Mouse (Mus musculus) lung, embryonic 14.5 days (tissue): ENCODE measurements around the gene Wdfy4. TPM values are rescaled to one million over a fixed set of nuclear protein-coding genes. Genes with fewer than 3 reads are reported as not detected.

Source experiments
- ATAC-seq: fragments of 200-750 bp; cut with Nextera tagmentation; 2 replicates; pipeline ENCODE4 v1.8.0; 2017; ENCODE audit warnings: mild to moderate bottlenecking, moderate TSS enrichment, moderate library complexity; ENCODE audit not compliant: insufficient read depth
- DNase-seq: peaks from one replicate; pipeline ENCODE4 v3.0.0-alpha.2; 2015
- H3K27ac ChIP-seq: fragments of 300-500 bp; sonication (generic); 2 replicates; pipeline ENCODE4 v1.5.1; 2014; ENCODE audit warnings: low read depth, mild to moderate bottlenecking, moderate library complexity
- H3K27me3 ChIP-seq: fragments of 300-500 bp; sonication (generic); 2 replicates; pipeline ENCODE4 v1.6.1; 2014; ENCODE audit warnings: low read length, control low read depth; ENCODE audit not compliant: insufficient read depth
- H3K36me3 ChIP-seq: fragments of 300-500 bp; sonication (generic); 2 replicates; pipeline ENCODE4 v1.6.1; 2014; ENCODE audit warnings: control low read depth; ENCODE audit not compliant: insufficient read depth
- H3K4me1 ChIP-seq: fragments of 300-500 bp; sonication (generic); 2 replicates; pipeline ENCODE4 v1.6.1; 2014; ENCODE audit warnings: antibody characterized with exemption, control low read depth; ENCODE audit not compliant: insufficient read depth
- H3K4me2 ChIP-seq: fragments of 300-500 bp; sonication (generic); 2 replicates; pipeline ENCODE4 v1.6.1; 2014; ENCODE audit warnings: mild to moderate bottlenecking
- H3K4me3 ChIP-seq: fragments of 300-500 bp; sonication (generic); 2 replicates; pipeline ENCODE4 v1.5.1; 2014; ENCODE audit warnings: low read depth, low read length
- H3K9ac ChIP-seq: fragments of 300-500 bp; sonication (generic); 2 replicates; pipeline ENCODE4 v1.6.1; 2014
- H3K9me3 ChIP-seq: fragments of 300-500 bp; sonication (generic); 2 replicates; pipeline ENCODE4 v1.6.1; 2016; ENCODE audit warnings: low read depth, low read length, control low read depth
- CTCF ChIP-seq: IDR thresholded peaks from 2 replicates; pipeline ENCODE4 v1.5.1; 2016; ENCODE audit warnings: antibody characterized with exemption, low read depth
- WGBS: fragments of 180-500 bp; shearing (Covaris S2); extraction: QIAGEN DNeasy Blood & Tissue Kit; methylation state at CpG from one replicate; pipeline ENCODE4 v1.1.7; 2014; 5-methylcytosine and 5-hydroxymethylcytosine counted together
- polyA plus RNA-seq: library from polyadenylated mRNA; unstranded; fragments of >200 nt; fragmentation: Nextera tagmentation; extraction: Ambion mirVana; gene quantifications from 2 replicates; pipeline ENCODE4 v1.2.1, GENCODE M21; 2014

Wdfy4 gene
- polyA plus RNA-seq, 1 experiment from 2014 or later = 0.57 TPM

- Histone ChIP-seq H3K9ac (no peak within 1 kb of the TSS), H3K27me3 (no peaks in the 10 kb centered on the region), H3K36me3 (no peaks in the 10 kb centered on the region), H3K27ac (no peak within 1 kb of the TSS), H3K4me3 (no peak within 1 kb of the TSS), H3K9me3 (no peaks in the 10 kb centered on the region), H3K4me2 (no peak within 1 kb of the TSS), H3K4me1 (peaks cover 3% of the 10 kb centered on the region; the same call in 1 of the 2 replicates)
- 90% methylated on average over 2 of the region's 2 CpGs for WGBS
- ATAC-seq (no peak), DNase-seq (no peak)
- TF ChIP-seq CTCF = no peak
These were observed 194.2 kb downstream of the Wdfy4 start, which contains the start of gene Lrrc18 for GRCm38 (mm10) chr14:32991082-32991481. Lrrc18 (plus strand) TSS chr14:32991382.

GRCm38 (mm10) chr14:32986659-32987058 is 198.6 kb downstream of the Wdfy4 start:
- 62% methylated on average over 4 of the region's 4 CpGs for WGBS
- Histone ChIP-seq H3K36me3 (no peaks in the 10 kb centered on the region), H3K9me3 (no peaks in the 10 kb centered on the region), H3K27me3 (no peaks in the 10 kb centered on the region), H3K4me3 (no peak overlapping the region), H3K4me2 (no peak overlapping the region), H3K9ac (no peak overlapping the region), H3K4me1 (no peaks in the 10 kb centered on the region), H3K27ac (no peak overlapping the region)
- DNase-seq (no peak), ATAC-seq (no peak)
- TF ChIP-seq CTCF = no peak

GRCm38 (mm10) chr14:32984176-32984738 is 201.1 kb downstream of the Wdfy4 start:
- Histone ChIP-seq H3K9me3 (no peaks in the 10 kb centered on the region), H3K4me2 (no peak overlapping the region), H3K4me3 (no peak overlapping the region), H3K36me3 (no peaks in the 10 kb centered on the region), H3K27me3 (no peaks in the 10 kb centered on the region), H3K9ac (no peak overlapping the region), H3K27ac (no peak overlapping the region; the same call in 1 of the 2 replicates), H3K4me1 (no peaks in the 10 kb centered on the region)
- 36% methylated on average over 6 of the region's 6 CpGs for WGBS
- no peak for TF ChIP-seq CTCF
- no peak for DNase-seq
- no peak for ATAC-seq

GRCm38 (mm10) chr14:32970700-32971099 is 214.6 kb downstream of the Wdfy4 start:
- ATAC-seq (no peak), DNase-seq (no peak)
- Histone ChIP-seq H3K4me1 (no peaks in the 10 kb centered on the region), H3K36me3 (no peaks in the 10 kb centered on the region), H3K9me3 (no peaks in the 10 kb centered on the region), H3K27ac (no peak overlapping the region), H3K9ac (no peak overlapping the region), H3K4me2 (no peak overlapping the region), H3K4me3 (no peak overlapping the region), H3K27me3 (no peaks in the 10 kb centered on the region)
- no peak for TF ChIP-seq CTCF
- 68% methylated on average over 9 of the region's 9 CpGs for WGBS

GRCm38 (mm10) chr14:32964742-32965141 is 220.6 kb downstream of the Wdfy4 start:
- WGBS = 62% methylated on average over 10 of the region's 10 CpGs
- Histone ChIP-seq H3K9ac (no peak overlapping the region), H3K9me3 (no peaks in the 10 kb centered on the region), H3K4me2 (no peak overlapping the region), H3K4me3 (no peak overlapping the region), H3K27me3 (no peaks in the 10 kb centered on the region), H3K27ac (no peak overlapping the region), H3K4me1 (peaks cover 7% of the 10 kb centered on the region), H3K36me3 (no peaks in the 10 kb centered on the region)
- ATAC-seq = no peak
- no peak for TF ChIP-seq CTCF
- no peak for DNase-seq

GRCm38 (mm10) chr14:32960481-32960880 is 224.8 kb downstream of the Wdfy4 start:
- Histone ChIP-seq H3K27ac (no peak overlapping the region), H3K4me1 (peaks cover 15% of the 10 kb centered on the region), H3K27me3 (no peaks in the 10 kb centered on the region), H3K9me3 (no peaks in the 10 kb centered on the region), H3K36me3 (no peaks in the 10 kb centered on the region), H3K9ac (no peak overlapping the region), H3K4me2 (no peak overlapping the region), H3K4me3 (no peak overlapping the region)
- WGBS = 39% methylated on average over 5 of the region's 5 CpGs
- ATAC-seq = no peak
- peak; percentile 87 for DNase-seq
- peak; percentile 90 for TF ChIP-seq CTCF

DNA sequence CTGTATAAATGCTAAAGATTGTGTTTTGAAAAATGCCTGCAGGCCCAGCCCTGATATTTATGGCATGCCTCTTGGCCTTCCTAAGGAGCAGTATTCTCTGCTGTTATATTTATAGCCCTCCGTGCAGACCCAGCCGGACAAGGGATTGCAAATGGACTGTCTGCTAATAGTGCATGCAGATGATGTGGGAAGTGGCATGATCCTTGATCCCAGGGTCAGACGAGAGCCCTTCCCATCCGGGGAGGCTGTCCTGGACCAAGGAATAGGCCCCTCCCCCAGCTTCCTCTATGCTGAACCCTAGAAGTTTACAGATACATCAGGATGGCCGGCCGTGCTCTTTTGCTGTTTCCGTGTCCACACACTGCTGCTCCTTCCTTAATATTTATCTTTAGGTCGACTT is 226.6 kb downstream of the Wdfy4 start:
- 23% methylated on average over 8 of the region's 8 CpGs for WGBS
- ATAC-seq = no peak
- no peak overlapping the region for H3K9ac ChIP-seq
- no peak for TF ChIP-seq CTCF
- no peak overlapping the region for H3K27ac ChIP-seq
- H3K4me1 ChIP-seq = peaks cover 15% of the 10 kb centered on the region
- no peak overlapping the region for H3K4me2 ChIP-seq
- no peaks in the 10 kb centered on the region for H3K27me3 ChIP-seq
- no peaks in the 10 kb centered on the region for H3K36me3 ChIP-seq
- H3K4me3 ChIP-seq = no peak overlapping the region
- DNase-seq = peak; percentile 46
- H3K9me3 ChIP-seq = no peaks in the 10 kb centered on the region
